Comparison of ENCODE assay signal across 19 mouse cellular contexts in genomic region chr2:14150829-14151228, GRCm38 (mm10). TPM values are rescaled to one million over a fixed set of nuclear protein-coding genes. Genes with fewer than 3 reads are reported as not detected.
DNase-seq lines count a peak whose midpoint lies in the region; ATAC-seq and TF ChIP-seq lines count a peak whose summit lies in the region.
"Had no signal": no experiment of that assay in that cellular context is flagged by ENCODE, and none has a peak within 500 bp of the region (broad histone marks: within the 10 kb centered on the region; RNA-seq: fewer than 3 reads in every experiment).

No protein-coding gene starts in this region.

- peak; percentile 37 to 53 for DNase-seq in cerebellum, postnatal 10 days
- DNase-seq in cerebellum, postnatal 36 days = no peak
- peak; percentile 16 for DNase-seq in lung, postnatal 36 days
- DNase-seq in lung, postnatal 14 days = no peak
- no peak for DNase-seq in adrenal gland, postnatal 4 days (ENCODE audit: low spot score in 2 of 2)
- DNase-seq: adrenal gland, adult 2 months; cerebellum, adult 2 months; embryo, embryonic 11 days; left cerebral cortex, postnatal 4 days; lung, postnatal 4 days; thymus, postnatal 25 days had no signal

- no peak for ATAC-seq in intestine, postnatal 0 days
- ATAC-seq in intestine, embryonic 15.5 days = no peak
- peak; percentile 44 for ATAC-seq in granulocyte monocyte progenitor cell, adult 5-6 weeks (replicated peaks; ENCODE audit: poor library complexity, severe bottlenecking)
- ATAC-seq: inflammation-experienced regulatory T-cells, adult 6 months; liver, embryonic 12.5 days had no signal

- H3K9me3 ChIP-seq in intestine, postnatal 0 days (ENCODE audit: control insufficient read depth) = no peaks in the 10 kb centered on the region
- H3K9me3 ChIP-seq in intestine, embryonic 15.5 days = no peaks in the 10 kb centered on the region
- H3K9me3 ChIP-seq: forebrain, embryonic 12.5 days; liver, embryonic 12.5 days; neural tube, embryonic 13.5 days had no signal

- H3K9ac ChIP-seq in intestine, postnatal 0 days (ENCODE audit: low read depth, low read length) = no peak overlapping the region
- no peak overlapping the region for H3K9ac ChIP-seq in intestine, embryonic 15.5 days
- H3K9ac ChIP-seq: forebrain, embryonic 12.5 days; liver, embryonic 12.5 days; neural tube, embryonic 13.5 days had no signal

- H3K36me3 ChIP-seq in intestine, postnatal 0 days (ENCODE audit: control insufficient read depth, insufficient read depth) = peaks cover 22% of the 10 kb centered on the region
- peaks cover 5% of the 10 kb centered on the region; the same call in 1 of the 2 replicates for H3K36me3 ChIP-seq in intestine, embryonic 15.5 days

- WGBS in intestine, postnatal 0 days = 89% methylated on average over 2 of the region's 2 CpGs
- 93% methylated on average over 2 of the region's 2 CpGs for WGBS in intestine, embryonic 15.5 days

- TF ChIP-seq CTCF in intestine, postnatal 0 days (IDR thresholded peaks at IDR 0.05; ENCODE audit: low read depth) = peak; percentile 59

- no peak overlapping the region for H3K4me3 ChIP-seq in intestine, postnatal 0 days (ENCODE audit: low read depth, low read length)
- no peak overlapping the region for H3K4me3 ChIP-seq in intestine, embryonic 15.5 days (replicated peaks)
- H3K4me3 ChIP-seq: forebrain, embryonic 12.5 days; liver, embryonic 12.5 days; neural tube, embryonic 13.5 days had no signal

- no peaks in the 10 kb centered on the region for H3K4me1 ChIP-seq in intestine, postnatal 0 days (replicated peaks; ENCODE audit: control insufficient read depth, insufficient read depth, low read length)
- no peaks in the 10 kb centered on the region for H3K4me1 ChIP-seq in intestine, embryonic 15.5 days (replicated peaks)
- H3K4me1 ChIP-seq: forebrain, embryonic 12.5 days; liver, embryonic 12.5 days; neural tube, embryonic 13.5 days had no signal

- no peak overlapping the region for H3K27ac ChIP-seq in intestine, postnatal 0 days (ENCODE audit: low read depth, low read length)
- H3K27ac ChIP-seq in intestine, embryonic 15.5 days = no peak overlapping the region
- H3K27ac ChIP-seq: forebrain, embryonic 12.5 days; liver, embryonic 12.5 days; neural tube, embryonic 13.5 days had no signal

- H3K27me3 ChIP-seq in intestine, postnatal 0 days (replicated peaks; ENCODE audit: control insufficient read depth, insufficient read depth, low read length) = no peaks in the 10 kb centered on the region
- no peaks in the 10 kb centered on the region for H3K27me3 ChIP-seq in intestine, embryonic 15.5 days (replicated peaks)
- H3K27me3 ChIP-seq: forebrain, embryonic 12.5 days; liver, embryonic 12.5 days; neural tube, embryonic 13.5 days had no signal

- no peak overlapping the region for H3K4me2 ChIP-seq in intestine, postnatal 0 days (replicated peaks; ENCODE audit: low read depth)
- no peak overlapping the region for H3K4me2 ChIP-seq in intestine, embryonic 15.5 days (replicated peaks)
- H3K4me2 ChIP-seq: forebrain, embryonic 12.5 days; liver, embryonic 12.5 days; neural tube, embryonic 13.5 days had no signal

RNA-seq across cellular contexts. Expression of gene Tmem236, which starts 23.5 kb away (rescaled TPM):
- polyA plus RNA-seq in intestine, postnatal 0 days (2015; fragmentation: Nextera tagmentation; extraction: Ambion mirVana) = 12.2 and 14.6 TPM in 2 replicates
- polyA plus RNA-seq in intestine, embryonic 15.5 days (2015; fragmentation: Nextera tagmentation; extraction: Ambion mirVana) = 15.4 and 18.5 TPM in 2 replicates
- not detected in 2 replicates for total RNA-seq in granulocyte monocyte progenitor cell, adult 5-6 weeks (2014; fragmentation: Nextera tagmentation)
- total RNA-seq in granulocyte monocyte progenitor cell, adult 5-6 weeks (2017) = not detected in 2 replicates
- total RNA-seq in adrenal gland, postnatal 4 days (2021) = under 1 TPM; 0.17 TPM
- total RNA-seq: adrenal gland, adult 2 months; heart, postnatal 25 days had no signal
- polyA plus RNA-seq: adrenal gland, adult 2 months; inflammation-experienced regulatory T-cells, adult 6 months; liver, embryonic 12.5 days had no signal

Comparison
In these comparisons a context has a peak if more than half of its experiments do, and no peak if none do; other contexts are left out.
1. DNase-seq: peak in cerebellum, postnatal 10 days (2 of 2) and lung, postnatal 36 days (single experiment); none in cerebellum, postnatal 36 days (0 of 2), lung, postnatal 14 days (single experiment) and adrenal gland, postnatal 4 days (0 of 2).